Mouse (Mus musculus): Measurements from ENCODE around the gene Myl6b.

DNA sequence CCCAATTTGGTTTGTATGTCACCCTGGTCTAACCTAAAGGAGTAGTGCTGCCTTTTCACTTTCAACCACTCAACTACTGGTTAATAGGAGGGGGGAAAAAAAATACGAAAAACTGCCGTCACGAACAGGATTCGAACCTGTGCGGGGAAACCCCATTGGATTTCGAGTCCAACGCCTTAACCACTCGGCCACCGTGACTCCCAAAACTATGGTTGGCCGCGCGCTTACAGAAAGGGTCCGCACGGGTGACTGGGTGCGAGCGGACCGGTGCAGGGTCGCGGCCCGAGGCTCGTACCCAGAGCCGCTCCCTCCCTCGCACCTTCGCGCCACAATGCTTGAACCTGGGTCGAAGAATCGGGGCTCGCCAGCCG, 40.2 kb downstream of the Myl6b start:
- TF ChIP-seq POLR2A (IDR thresholded peaks at IDR 0.05; ENCODE audit: control insufficient read depth, low read depth, low read length) (no peak), CTCF (IDR thresholded peaks at IDR 0.05; ENCODE audit: control insufficient read depth, insufficient read depth, insufficient replicate concordance, low read depth, low read length) (no peak)
